Mouse (Mus musculus) thymus, postnatal 14 days (tissue): ENCODE data around the gene Tmem171.

Experiments used
- DNase-seq: peaks from one replicate; pipeline ENCODE4 v3.0.0; 2021

Gene Tmem171

GRCm38 (mm10) chr13:98691956-98692515 lies 2.6 kb downstream of the Tmem171 start:
- DNase-seq = no peak

GRCm38 (mm10) chr13:98690886-98691285 lies 3.7 kb downstream of the Tmem171 start:
- no peak for DNase-seq

GRCm38 (mm10) chr13:98689605-98690290 lies 4.9 kb downstream of the Tmem171 start:
- no peak for DNase-seq

- no peak for DNase-seq
Observed at GRCm38 (mm10) chr13:98687931-98688330, 6.7 kb downstream of the Tmem171 start.

GRCm38 (mm10) chr13:98684144-98684900 lies 10.3 kb downstream of the Tmem171 start:
- no peak for DNase-seq

- no peak for DNase-seq
Observed at GRCm38 (mm10) chr13:98683412-98683811, 11.2 kb downstream of the Tmem171 start.

GRCm38 (mm10) chr13:98680470-98681060 lies 14.1 kb downstream of the Tmem171 start:
- no peak for DNase-seq

- DNase-seq = no peak
Observed at GRCm38 (mm10) chr13:98679631-98680041, 15.0 kb downstream of the Tmem171 start.

- DNase-seq = no peak
Observed at GRCm38 (mm10) chr13:98679230-98679629, 15.4 kb downstream of the Tmem171 start.

- DNase-seq = no peak
Observed at GRCm38 (mm10) chr13:98673922-98674321, 20.7 kb downstream of the Tmem171 start.

- DNase-seq = no peak
Observed at GRCm38 (mm10) chr13:98669296-98669695, 25.3 kb downstream of the Tmem171 start.

- DNase-seq = no peak
Observed at GRCm38 (mm10) chr13:98667316-98667715, 27.3 kb downstream of the Tmem171 start.

- no peak for DNase-seq
Observed at GRCm38 (mm10) chr13:98665240-98665639, 29.4 kb downstream of the Tmem171 start.

GRCm38 (mm10) chr13:98662173-98662675 lies 32.4 kb downstream of the Tmem171 start:
- DNase-seq = no peak

- no peak for DNase-seq
Observed at GRCm38 (mm10) chr13:98656034-98656471, 38.6 kb downstream of the Tmem171 start.

GRCm38 (mm10) chr13:98655346-98655745 lies 39.3 kb downstream of the Tmem171 start:
- DNase-seq = no peak

GRCm38 (mm10) chr13:98654129-98654939 lies 40.3 kb downstream of the Tmem171 start:
- DNase-seq = no peak

GRCm38 (mm10) chr13:98652194-98652593 lies 42.4 kb downstream of the Tmem171 start:
- DNase-seq = no peak

- DNase-seq = no peak
Observed at GRCm38 (mm10) chr13:98651228-98651977, 43.2 kb downstream of the Tmem171 start.

GRCm38 (mm10) chr13:98647775-98648568 lies 46.7 kb downstream of the Tmem171 start:
- DNase-seq = no peak
